Mouse (Mus musculus): ENCODE results near the gene Med7. TPM values are rescaled to one million over a fixed set of nuclear protein-coding genes. Genes with fewer than 3 reads are reported as not detected.

The Med7 gene
- polyA plus RNA-seq, 1 experiment from 2014 or later, result 83.5 TPM

DNA sequence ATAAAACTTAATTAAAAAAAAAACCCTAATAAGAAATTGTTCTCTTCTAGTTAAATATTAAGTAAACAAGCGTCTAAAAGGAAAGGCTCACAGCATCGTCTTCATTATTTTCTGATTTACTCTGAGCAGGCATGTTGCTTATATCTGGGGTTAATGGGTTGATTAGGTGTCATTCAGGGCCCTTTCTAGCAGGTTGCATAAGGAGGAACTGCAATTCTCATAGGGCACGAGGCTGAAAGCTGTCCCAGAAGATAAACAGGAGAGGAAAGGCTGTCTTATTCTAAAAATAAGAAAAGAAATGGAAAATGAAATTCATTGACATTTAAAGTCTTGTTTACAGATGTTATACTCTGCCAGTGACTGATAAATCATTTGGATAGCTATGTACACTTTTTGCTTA is 23.2 kb downstream of the Med7 start:
- Histone ChIP-seq H3K27me3 (no peaks in the 10 kb centered on the region), H3K4me1 (no peaks in the 10 kb centered on the region), H3K27ac (no peak overlapping the region), H3K4me2 (no peak overlapping the region), H3K36me3 (no peaks in the 10 kb centered on the region), H3K4me3 (no peak overlapping the region), H3K9ac (no peak overlapping the region), H3K9me3 (no peaks in the 10 kb centered on the region)
- WGBS, result 84% methylated on average over 3 of the region's 3 CpGs
- no peak for ATAC-seq (ENCODE audit: insufficient number of reproducible peaks, insufficient read depth, low FRiP score, low TSS enrichment, low read depth)

GRCm38 (mm10) chr11:46461362-46461761 is 24.6 kb downstream of the Med7 start:
- H3K27ac ChIP-seq, result no peak overlapping the region
- H3K9ac ChIP-seq, result no peak overlapping the region
- no peaks in the 10 kb centered on the region for H3K9me3 ChIP-seq
- H3K4me3 ChIP-seq, result no peak overlapping the region
- WGBS, result 75% methylated on average over 5 of the region's 5 CpGs
- H3K27me3 ChIP-seq, result no peaks in the 10 kb centered on the region
- ATAC-seq (ENCODE audit: insufficient number of reproducible peaks, insufficient read depth, low FRiP score, low TSS enrichment, low read depth), result no peak
- no peaks in the 10 kb centered on the region for H3K4me1 ChIP-seq
- no peak overlapping the region for H3K4me2 ChIP-seq
- H3K36me3 ChIP-seq, result no peaks in the 10 kb centered on the region

DNA sequence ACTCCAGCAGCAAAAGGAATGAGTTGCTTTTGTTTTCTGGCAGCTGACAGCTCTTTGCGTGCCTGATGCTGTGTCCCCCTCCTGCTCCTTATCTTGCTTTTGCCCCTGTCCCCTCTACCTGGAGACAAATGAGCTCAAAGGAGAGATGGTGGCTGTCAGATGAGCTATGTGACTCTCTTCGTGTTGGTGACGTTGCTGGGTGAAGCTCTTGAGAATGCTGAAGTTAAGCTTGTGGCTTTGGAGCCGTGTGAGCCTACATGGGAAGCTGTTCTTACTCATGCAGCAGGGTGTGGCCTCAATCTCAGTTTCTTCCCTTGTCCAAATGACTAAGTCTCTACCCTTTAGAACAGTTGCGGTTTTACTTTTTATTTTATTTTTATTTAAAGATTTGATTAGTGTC is 25.2 kb downstream of the Med7 start:
- Histone ChIP-seq H3K9ac (no peak overlapping the region), H3K4me1 (no peaks in the 10 kb centered on the region), H3K4me2 (no peak overlapping the region), H3K4me3 (no peak overlapping the region), H3K27me3 (no peaks in the 10 kb centered on the region), H3K9me3 (no peaks in the 10 kb centered on the region), H3K27ac (no peak overlapping the region), H3K36me3 (no peaks in the 10 kb centered on the region)
- ATAC-seq (ENCODE audit: insufficient number of reproducible peaks, insufficient read depth, low FRiP score, low TSS enrichment, low read depth), result no peak
- WGBS, result 67% methylated on average over 5 of the region's 5 CpGs

DNA sequence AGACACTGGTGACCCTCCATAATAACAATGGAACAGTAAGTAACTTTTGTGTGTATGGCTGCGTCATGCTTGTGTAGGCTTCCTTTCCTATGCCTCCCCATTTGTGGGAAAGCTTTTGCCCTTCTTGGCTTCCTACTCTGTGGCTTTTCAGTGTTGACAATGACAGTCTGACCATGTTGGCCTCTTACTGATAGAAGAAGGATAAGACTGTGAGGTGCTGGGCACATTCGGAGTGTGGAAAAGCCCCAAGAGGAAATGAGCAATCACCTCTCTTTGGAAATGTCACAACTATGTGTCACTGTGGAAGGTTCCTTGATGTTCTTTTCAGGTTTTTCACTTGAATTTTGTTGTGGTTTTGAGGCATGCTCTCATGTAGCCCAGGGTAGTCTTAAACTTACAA is 30.2 kb downstream of the Med7 start:
- Histone ChIP-seq H3K4me3 (no peak overlapping the region), H3K9me3 (no peaks in the 10 kb centered on the region), H3K4me2 (no peak overlapping the region), H3K27ac (no peak overlapping the region), H3K4me1 (no peaks in the 10 kb centered on the region), H3K36me3 (no peaks in the 10 kb centered on the region), H3K9ac (no peak overlapping the region), H3K27me3 (no peaks in the 10 kb centered on the region)
- WGBS, result 90% methylated on average over 2 of the region's 2 CpGs
- no peak for ATAC-seq (ENCODE audit: insufficient number of reproducible peaks, insufficient read depth, low FRiP score, low TSS enrichment, low read depth)

DNA sequence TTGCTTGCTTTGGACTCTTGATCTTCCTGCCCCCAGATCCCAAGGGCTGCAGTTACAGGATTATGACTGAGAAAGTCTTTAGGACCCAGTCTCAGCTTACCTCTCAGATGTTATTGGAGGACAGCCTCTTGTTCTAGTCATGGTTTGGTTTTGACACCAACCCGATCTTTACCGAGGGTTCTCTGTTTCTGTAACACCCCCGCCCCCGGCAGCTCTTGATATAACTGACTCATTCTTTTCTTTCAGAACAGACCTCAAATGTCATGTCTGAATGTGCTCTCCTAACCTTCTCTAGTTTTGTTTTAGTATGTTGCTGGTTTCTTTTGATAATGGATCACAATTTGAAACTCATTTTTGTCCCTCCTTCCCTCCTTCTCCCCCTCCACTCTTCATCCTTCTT is 37.5 kb downstream of the Med7 start:
- 73% methylated on average over 4 of the region's 4 CpGs for WGBS
- Histone ChIP-seq H3K4me3 (no peak overlapping the region), H3K4me1 (no peaks in the 10 kb centered on the region), H3K4me2 (no peak overlapping the region), H3K36me3 (no peaks in the 10 kb centered on the region), H3K27me3 (no peaks in the 10 kb centered on the region), H3K27ac (no peak overlapping the region), H3K9ac (no peak overlapping the region), H3K9me3 (no peaks in the 10 kb centered on the region)
- ATAC-seq (ENCODE audit: insufficient number of reproducible peaks, insufficient read depth, low FRiP score, low TSS enrichment, low read depth), result no peak

- no peak overlapping the region for H3K4me2 ChIP-seq
- 80% methylated on average over 9 of the region's 9 CpGs for WGBS
- no peaks in the 10 kb centered on the region for H3K36me3 ChIP-seq
- no peaks in the 10 kb centered on the region for H3K27me3 ChIP-seq
- no peak overlapping the region for H3K4me3 ChIP-seq
- no peaks in the 10 kb centered on the region for H3K9me3 ChIP-seq
- H3K4me1 ChIP-seq, result no peaks in the 10 kb centered on the region
- H3K27ac ChIP-seq, result no peak overlapping the region
- no peak for ATAC-seq (ENCODE audit: insufficient number of reproducible peaks, insufficient read depth, low FRiP score, low TSS enrichment, low read depth)
- no peak overlapping the region for H3K9ac ChIP-seq
Observed at GRCm38 (mm10) chr11:46479311-46479710, 42.6 kb downstream of the Med7 start.

- H3K4me1 ChIP-seq, result no peaks in the 10 kb centered on the region
- H3K27me3 ChIP-seq, result no peaks in the 10 kb centered on the region
- 56% methylated on average over 7 of the region's 7 CpGs for WGBS
Observed at GRCm38 (mm10) chr11:46480517-46480916, 43.8 kb downstream of the Med7 start.

GRCm38 (mm10) chr11:46488231-46488630 is 51.5 kb downstream of the Med7 start:
- H3K9ac ChIP-seq, result no peak overlapping the region
- H3K4me3 ChIP-seq, result no peak overlapping the region
- ATAC-seq (ENCODE audit: insufficient number of reproducible peaks, insufficient read depth, low FRiP score, low TSS enrichment, low read depth), result no peak
- H3K36me3 ChIP-seq, result no peaks in the 10 kb centered on the region
- no peak overlapping the region for H3K4me2 ChIP-seq
- no peaks in the 10 kb centered on the region for H3K4me1 ChIP-seq
- no peak overlapping the region for H3K27ac ChIP-seq
- whole genome bisulfite sequencing, result 5% methylated on average over 1 of the region's 1 CpGs
- H3K9me3 ChIP-seq, result no peaks in the 10 kb centered on the region
- no peaks in the 10 kb centered on the region for H3K27me3 ChIP-seq

More at GRCm38 (mm10) chr11:46480517-46480916, 43.8 kb downstream of the Med7 start:
- no peak for ATAC-seq (ENCODE audit: insufficient number of reproducible peaks, insufficient read depth, low FRiP score, low TSS enrichment, low read depth)
- Histone ChIP-seq H3K4me3 (no peak overlapping the region), H3K4me2 (no peak overlapping the region), H3K36me3 (no peaks in the 10 kb centered on the region), H3K9ac (no peak overlapping the region), H3K27ac (no peak overlapping the region), H3K9me3 (no peaks in the 10 kb centered on the region)

DNA sequence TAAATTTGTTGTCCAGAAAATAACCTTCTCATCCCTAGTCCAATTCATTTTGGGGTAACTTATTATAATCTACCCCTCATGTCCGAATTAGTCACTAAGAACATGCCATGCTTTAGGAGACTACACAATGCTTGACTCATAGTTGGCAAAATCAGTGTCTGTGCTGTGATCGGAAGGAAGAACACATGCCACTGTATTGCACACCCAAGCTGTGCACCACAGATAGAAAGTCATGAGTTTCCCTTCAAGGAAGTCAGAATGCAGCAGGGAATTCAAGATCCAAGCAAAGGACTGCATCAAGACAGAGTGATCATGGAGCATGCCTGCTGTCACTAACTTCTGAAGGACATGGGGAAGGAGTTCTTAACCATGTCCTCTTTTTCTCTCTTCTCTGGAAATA is 51.9 kb downstream of the Med7 start:
- Histone ChIP-seq H3K27ac (no peak overlapping the region), H3K4me2 (no peak overlapping the region), H3K36me3 (no peaks in the 10 kb centered on the region), H3K9ac (no peak overlapping the region), H3K4me3 (no peak overlapping the region), H3K4me1 (no peaks in the 10 kb centered on the region), H3K9me3 (no peaks in the 10 kb centered on the region), H3K27me3 (no peaks in the 10 kb centered on the region)
- WGBS, result 81% methylated on average over 2 of the region's 2 CpGs
- no peak for ATAC-seq (ENCODE audit: insufficient number of reproducible peaks, insufficient read depth, low FRiP score, low TSS enrichment, low read depth)

Other genes with a start within 250 kb of the Med7 start
- 0.11 and 0.15 TPM in 2 replicates for gene Fndc9, start 201.4 kb upstream of the Med7 start, polyA plus RNA-seq (2015; fragmentation: Nextera tagmentation; extraction: Ambion mirVana)
- gene Cyfip2, start 124.1 kb upstream of the Med7 start, polyA plus RNA-seq (2015; fragmentation: Nextera tagmentation; extraction: Ambion mirVana), result 8.9 and 10.4 TPM in 2 replicates
- 0.07 TPM in 1 of 2 replicates, not detected in the other for gene Itk, start 47.4 kb upstream of the Med7 start, polyA plus RNA-seq (2015; fragmentation: Nextera tagmentation; extraction: Ambion mirVana)
- gene Fam71b, start 40.4 kb upstream of the Med7 start, polyA plus RNA-seq (2015; fragmentation: Nextera tagmentation; extraction: Ambion mirVana), result not detected in 2 replicates
- not detected in 2 replicates for gene Havcr2, start 18.0 kb downstream of the Med7 start, polyA plus RNA-seq (2015; fragmentation: Nextera tagmentation; extraction: Ambion mirVana)
- gene Gm12169, start 87.3 kb downstream of the Med7 start, polyA plus RNA-seq (2015; fragmentation: Nextera tagmentation; extraction: Ambion mirVana), result not detected in 2 replicates
- not detected in 2 replicates for gene BC053393, start 134.6 kb downstream of the Med7 start, polyA plus RNA-seq (2015; fragmentation: Nextera tagmentation; extraction: Ambion mirVana)
- not detected in 2 replicates for gene Dppa1, start 192.3 kb downstream of the Med7 start, polyA plus RNA-seq (2015; fragmentation: Nextera tagmentation; extraction: Ambion mirVana)

Data from embryonic facial prominence, embryonic 13.5 days (tissue).